Mouse (Mus musculus): Measurements from ENCODE around the gene Eml6.

GRCm38 (mm10) chr11:30025144-30025543, 689 bp downstream of the Eml6 start:
- no peak for TF ChIP-seq EP300 (IDR thresholded peaks at IDR 0.05; ENCODE audit: low read depth)
- TF ChIP-seq CTCF (IDR thresholded peaks at IDR 0.05; ENCODE audit: low read depth), result no peak
